Mouse (Mus musculus): ENCODE data around the gene Tnfrsf11a. TPM values are rescaled to one million over a fixed set of nuclear protein-coding genes. Genes with fewer than 3 reads are reported as not detected.

The Tnfrsf11a gene
- total and polyA plus RNA-seq, 2 experiments from 2014 or later, result 1.3 to 2.6 TPM

DNA sequence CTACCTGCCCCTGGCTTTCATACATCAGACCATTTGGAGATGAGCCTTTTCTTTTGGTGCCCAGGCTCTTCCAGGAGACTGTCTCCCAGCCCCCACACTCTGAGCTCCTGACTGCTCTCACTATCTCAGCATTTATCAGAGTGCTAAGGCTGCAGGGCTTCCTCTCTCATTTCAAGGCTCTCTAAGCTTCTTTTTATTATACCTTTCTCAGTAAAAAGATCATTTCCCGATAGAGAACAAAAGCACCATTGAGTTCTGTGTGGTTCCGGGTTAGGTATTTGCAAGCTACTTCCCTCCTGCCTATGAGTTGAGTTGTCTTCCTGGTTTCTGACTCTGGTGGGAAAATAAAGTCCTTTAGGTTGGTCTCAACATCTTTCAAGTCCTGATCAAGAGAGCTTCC lies 103.0 kb downstream of the Tnfrsf11a start:
- 80% methylated on average over 2 of the region's 2 CpGs for WGBS
- no peak for TF ChIP-seq CTCF (IDR thresholded peaks at IDR 0.05)
- Histone ChIP-seq H3K36me3 (ENCODE audit: insufficient read depth, low read length) (no peaks in the 10 kb centered on the region), H3K9ac (replicated peaks; ENCODE audit: low read length, poor library complexity, severe bottlenecking) (no peak overlapping the region), H3K4me3 (ENCODE audit: low read depth, low read length) (no peak overlapping the region), H3K9me3 (ENCODE audit: low read length) (no peaks in the 10 kb centered on the region), H3K27ac (ENCODE audit: low read depth, low read length) (no peak overlapping the region), H3K4me1 (ENCODE audit: insufficient read depth, low read length) (peaks cover 5% of the 10 kb centered on the region; the same call in 1 of the 2 replicates), H3K27me3 (ENCODE audit: insufficient read depth, low read length) (no peaks in the 10 kb centered on the region), H3K4me2 (ENCODE audit: low read depth, low read length, poor library complexity, severe bottlenecking) (no peak overlapping the region)
- ATAC-seq (ENCODE audit: low FRiP score) (no peak), DNase-seq (ENCODE audit: low spot score) (no peak)

DNA sequence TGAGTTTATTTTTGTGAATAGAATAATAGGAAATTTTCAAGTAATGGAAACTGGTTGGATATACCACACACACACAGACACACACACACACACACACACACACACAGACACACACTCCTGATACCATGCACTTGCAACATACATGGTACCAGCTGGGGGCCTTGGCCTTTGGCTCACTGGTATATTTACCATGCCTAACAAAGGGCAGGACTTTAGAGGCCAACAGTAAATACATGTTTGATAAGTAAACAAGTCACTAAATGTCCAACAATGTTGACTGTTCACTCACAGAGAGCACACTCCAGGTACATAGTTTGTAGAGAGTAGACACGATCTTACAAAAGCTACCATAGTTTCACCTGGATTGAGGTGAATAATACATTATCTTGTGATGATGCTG lies 104.6 kb downstream of the Tnfrsf11a start:
- Histone ChIP-seq H3K36me3 (ENCODE audit: insufficient read depth, low read length) (no peaks in the 10 kb centered on the region), H3K27me3 (ENCODE audit: insufficient read depth, low read length) (no peaks in the 10 kb centered on the region), H3K9ac (replicated peaks; ENCODE audit: low read length, poor library complexity, severe bottlenecking) (no peak overlapping the region), H3K4me1 (ENCODE audit: insufficient read depth, low read length) (peaks cover 5% of the 10 kb centered on the region; the same call in 1 of the 2 replicates), H3K4me2 (ENCODE audit: low read depth, low read length, poor library complexity, severe bottlenecking) (no peak overlapping the region), H3K27ac (ENCODE audit: low read depth, low read length) (no peak overlapping the region), H3K4me3 (ENCODE audit: low read depth, low read length) (no peak overlapping the region), H3K9me3 (ENCODE audit: low read length) (no peaks in the 10 kb centered on the region)
- DNase-seq (ENCODE audit: low spot score) (no peak), ATAC-seq (ENCODE audit: low FRiP score) (no peak)
- 91% methylated on average over 1 of the region's 1 CpGs for WGBS
- no peak for TF ChIP-seq CTCF (IDR thresholded peaks at IDR 0.05)

DNA sequence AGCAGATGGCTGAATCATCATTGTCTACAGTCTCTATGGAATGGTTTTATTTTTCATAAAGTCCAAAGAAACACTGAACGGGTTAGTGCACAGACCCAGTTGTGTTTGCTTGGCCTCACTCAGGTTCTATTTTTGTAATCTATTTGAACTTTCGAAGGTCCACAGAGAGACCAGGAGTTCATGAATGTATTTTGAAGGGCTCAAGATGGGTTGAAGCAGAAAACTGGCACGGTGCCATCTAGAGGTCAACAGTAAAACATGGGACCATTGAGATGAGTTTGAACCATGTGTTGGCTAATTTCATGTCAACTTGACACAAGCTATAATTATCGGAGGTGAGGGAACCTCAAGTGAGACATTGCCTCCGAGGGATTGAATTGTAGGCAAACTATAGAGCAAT lies 105.1 kb downstream of the Tnfrsf11a start:
- WGBS, result 82% methylated on average over 5 of the region's 5 CpGs
- ATAC-seq (ENCODE audit: low FRiP score) (no peak), DNase-seq (ENCODE audit: low spot score) (no peak)
- TF ChIP-seq CTCF (IDR thresholded peaks at IDR 0.05), result no peak
- peaks cover 5% of the 10 kb centered on the region; the same call in 1 of the 2 replicates for H3K4me1 ChIP-seq (ENCODE audit: insufficient read depth, low read length)
- no peak overlapping the region for H3K4me3 ChIP-seq (ENCODE audit: low read depth, low read length)
- H3K9me3 ChIP-seq (ENCODE audit: low read length), result no peaks in the 10 kb centered on the region
- H3K9ac ChIP-seq (replicated peaks; ENCODE audit: low read length, poor library complexity, severe bottlenecking), result no peak overlapping the region
- H3K36me3 ChIP-seq (ENCODE audit: insufficient read depth, low read length), result no peaks in the 10 kb centered on the region
- no peaks in the 10 kb centered on the region for H3K27me3 ChIP-seq (ENCODE audit: insufficient read depth, low read length)
- H3K27ac ChIP-seq (ENCODE audit: low read depth, low read length), result no peak overlapping the region
- H3K4me2 ChIP-seq (ENCODE audit: low read depth, low read length, poor library complexity, severe bottlenecking), result no peak overlapping the region

DNA sequence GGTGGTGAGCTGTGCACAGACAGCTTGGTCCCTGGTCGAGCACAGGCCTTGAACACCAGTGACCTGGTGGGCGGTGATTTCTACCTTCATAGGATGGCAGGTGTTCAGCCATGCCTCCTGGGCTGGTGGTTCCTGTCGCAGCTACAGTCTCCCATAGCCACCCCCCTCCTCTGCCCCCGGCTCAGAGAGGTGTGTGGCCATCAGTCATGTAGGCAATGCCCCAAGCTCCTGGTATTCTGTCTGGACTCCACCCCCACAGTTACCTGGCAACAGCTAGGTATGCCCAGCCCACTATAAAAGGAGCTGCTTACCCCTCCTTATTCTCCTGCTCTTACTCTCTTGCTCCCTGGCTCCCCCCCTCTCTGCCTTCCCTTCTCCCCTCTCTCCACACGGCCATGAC lies 105.8 kb downstream of the Tnfrsf11a start:
- H3K4me1 ChIP-seq (ENCODE audit: insufficient read depth, low read length), result no peaks in the 10 kb centered on the region
- no peak overlapping the region for H3K4me2 ChIP-seq (ENCODE audit: low read depth, low read length, poor library complexity, severe bottlenecking)
- no peaks in the 10 kb centered on the region for H3K27me3 ChIP-seq (ENCODE audit: insufficient read depth, low read length)
- ATAC-seq (ENCODE audit: low FRiP score), result no peak
- no peak overlapping the region for H3K9ac ChIP-seq (replicated peaks; ENCODE audit: low read length, poor library complexity, severe bottlenecking)
- no peak overlapping the region for H3K27ac ChIP-seq (ENCODE audit: low read depth, low read length)
- H3K4me3 ChIP-seq (ENCODE audit: low read depth, low read length), result no peak overlapping the region
- H3K9me3 ChIP-seq (ENCODE audit: low read length), result no peaks in the 10 kb centered on the region
- WGBS, result 71% methylated on average over 5 of the region's 5 CpGs
- no peaks in the 10 kb centered on the region for H3K36me3 ChIP-seq (ENCODE audit: insufficient read depth, low read length)
- TF ChIP-seq CTCF (IDR thresholded peaks at IDR 0.05), result no peak
- DNase-seq (ENCODE audit: low spot score), result no peak

DNA sequence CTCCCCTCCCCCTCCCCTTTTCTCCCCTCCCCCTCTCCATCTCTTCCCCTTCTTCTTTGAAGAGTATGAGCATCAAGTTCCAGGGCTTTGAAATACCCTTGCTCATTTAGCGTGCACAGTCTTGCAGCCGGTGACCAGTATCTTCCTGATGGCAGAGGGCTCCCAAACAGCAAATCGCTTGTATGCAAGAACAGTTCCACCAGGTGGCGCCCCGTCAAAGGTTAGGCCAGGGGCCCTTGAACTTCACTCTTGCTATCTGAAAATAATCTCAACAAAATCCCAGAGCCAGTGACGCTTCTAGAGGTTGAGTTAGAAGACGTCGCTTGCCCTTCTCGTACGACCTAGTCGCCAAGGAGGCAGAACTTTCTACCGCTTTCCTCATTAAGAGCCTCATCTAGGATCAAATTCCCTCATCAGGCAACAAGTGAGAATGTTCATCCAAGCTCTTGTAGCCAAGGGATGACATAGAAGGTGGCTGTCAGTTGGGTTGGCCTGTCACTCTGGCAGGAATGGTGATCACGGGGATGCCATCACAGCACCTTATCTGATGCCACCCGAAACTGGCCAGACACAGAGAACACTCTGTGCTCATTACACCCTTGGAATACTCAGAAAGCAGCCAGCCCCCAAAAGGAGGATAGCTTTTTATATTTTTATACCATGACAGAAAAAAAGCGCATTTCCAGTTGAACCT lies 110.7 kb downstream of the Tnfrsf11a start:
- ATAC-seq (ENCODE audit: low FRiP score) (no peak), DNase-seq (ENCODE audit: low spot score) (peak; percentile 78)
- no peak overlapping the region for H3K27ac ChIP-seq (ENCODE audit: low read depth, low read length)
- TF ChIP-seq CTCF (IDR thresholded peaks at IDR 0.05), result peak; percentile 77
- whole genome bisulfite sequencing, result 38% methylated on average over 15 of the region's 15 CpGs
- H3K4me1 ChIP-seq (ENCODE audit: insufficient read depth, low read length), result no peaks in the 10 kb centered on the region
- no peak overlapping the region for H3K9ac ChIP-seq (replicated peaks; ENCODE audit: low read length, poor library complexity, severe bottlenecking)
- H3K36me3 ChIP-seq (ENCODE audit: insufficient read depth, low read length), result no peaks in the 10 kb centered on the region
- H3K4me3 ChIP-seq (ENCODE audit: low read depth, low read length), result no peak overlapping the region
- H3K27me3 ChIP-seq (ENCODE audit: insufficient read depth, low read length), result no peaks in the 10 kb centered on the region
- H3K9me3 ChIP-seq (ENCODE audit: low read length), result no peaks in the 10 kb centered on the region
- H3K4me2 ChIP-seq (ENCODE audit: low read depth, low read length, poor library complexity, severe bottlenecking), result no peak overlapping the region

DNA sequence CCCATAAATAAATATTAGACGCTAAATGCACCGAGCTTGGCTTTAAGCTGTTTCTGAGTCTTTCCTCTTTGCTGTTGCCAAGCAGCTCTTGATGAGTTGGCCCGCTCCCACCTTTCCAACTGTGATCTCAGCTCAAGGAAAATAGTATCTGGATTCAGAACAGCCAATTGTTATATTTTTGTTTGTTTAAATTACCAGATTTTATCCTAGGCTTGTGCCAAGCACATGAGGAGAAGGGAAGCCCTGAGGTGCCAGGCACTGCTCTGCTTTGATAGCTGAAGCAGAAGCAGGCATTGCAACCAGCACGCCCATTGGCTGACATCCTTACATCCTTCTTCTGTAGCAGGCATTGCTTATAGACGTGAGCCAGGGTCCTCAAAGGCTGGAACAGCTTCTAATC lies 114.5 kb downstream of the Tnfrsf11a start:
- no peak for ATAC-seq (ENCODE audit: low FRiP score)
- DNase-seq (ENCODE audit: low spot score), result no peak
- H3K36me3 ChIP-seq (ENCODE audit: insufficient read depth, low read length), result no peaks in the 10 kb centered on the region
- no peak for TF ChIP-seq CTCF (IDR thresholded peaks at IDR 0.05)
- no peak overlapping the region for H3K9ac ChIP-seq (replicated peaks; ENCODE audit: low read length, poor library complexity, severe bottlenecking)
- H3K9me3 ChIP-seq (ENCODE audit: low read length), result no peaks in the 10 kb centered on the region
- H3K4me1 ChIP-seq (ENCODE audit: insufficient read depth, low read length), result no peaks in the 10 kb centered on the region
- no peak overlapping the region for H3K27ac ChIP-seq (ENCODE audit: low read depth, low read length)
- H3K27me3 ChIP-seq (ENCODE audit: insufficient read depth, low read length), result no peaks in the 10 kb centered on the region
- 75% methylated on average over 5 of the region's 5 CpGs for WGBS
- H3K4me3 ChIP-seq (ENCODE audit: low read depth, low read length), result no peak overlapping the region
- no peak overlapping the region for H3K4me2 ChIP-seq (ENCODE audit: low read depth, low read length, poor library complexity, severe bottlenecking)

Other genes with a start within 250 kb of the Tnfrsf11a start
- 32.4 and 33.5 TPM in 2 replicates for gene Pign, start 117.0 kb upstream of the Tnfrsf11a start, total RNA-seq (2014; rRNA removed)
- 5.8 and 6.7 TPM in 2 replicates for gene Pign, start 117.0 kb upstream of the Tnfrsf11a start, polyA plus RNA-seq (2015; fragmentation: Nextera tagmentation; extraction: Ambion mirVana)
- 66.7 and 95.3 TPM in 2 replicates for gene Relch, start 116.9 kb upstream of the Tnfrsf11a start, total RNA-seq (2014; rRNA removed)
- gene Relch, start 116.9 kb upstream of the Tnfrsf11a start, polyA plus RNA-seq (2015; fragmentation: Nextera tagmentation; extraction: Ambion mirVana), result 38.5 and 50.5 TPM in 2 replicates
- 15.0 and 18.9 TPM in 2 replicates for gene Zcchc2, start 209.7 kb downstream of the Tnfrsf11a start, total RNA-seq (2014; rRNA removed)
- gene Zcchc2, start 209.7 kb downstream of the Tnfrsf11a start, polyA plus RNA-seq (2015; fragmentation: Nextera tagmentation; extraction: Ambion mirVana), result 2.3 and 2.7 TPM in 2 replicates